Mouse (Mus musculus) E14TG2a.4 (cell line): ENCODE measurements at regions not wholly inside any gene's neighbourhood (a gene's known extent, or its start where the extent isn't known, plus 50 kb on each side); places are given as distances from the start of the nearest gene placed in this dataset.

Source experiments
- H3K27me3 ChIP-seq: 2 replicates; pipeline ENCODE4 v1.6.1; 2014; ENCODE audit warnings: low read length, control low read depth; ENCODE audit not compliant: insufficient read depth
- H3K36me3 ChIP-seq: 2 replicates; pipeline ENCODE4 v1.6.1; 2014; ENCODE audit warnings: low read length, control low read depth; ENCODE audit not compliant: insufficient read depth
- H3K4me1 ChIP-seq: replicated peaks from 2 replicates; pipeline ENCODE4 v1.6.1; 2014; ENCODE audit warnings: low read depth, low read length, control low read depth
- H3K4me3 ChIP-seq: replicated peaks from 2 replicates; pipeline ENCODE4 v1.5.1; 2014; ENCODE audit warnings: mild to moderate bottlenecking, low read length
- H3K9me3 ChIP-seq: 2 replicates; pipeline ENCODE4 v1.6.1; 2014; ENCODE audit warnings: low read length, control low read depth
- CTCF ChIP-seq: conservative IDR thresholded peaks from 2 replicates; pipeline ENCODE4 v1.5.1; 2014; ENCODE audit warnings: low read length
- NANOG ChIP-seq: IDR thresholded peaks from 2 replicates; pipeline ENCODE4 v1.6.1; 2014; ENCODE audit warnings: borderline replicate concordance, low read length, mixed read lengths
- POU5F1 ChIP-seq: IDR thresholded peaks from 2 replicates; pipeline ENCODE4 v1.6.1; 2014; ENCODE audit warnings: low read length, borderline replicate concordance

GRCm38 (mm10) chr5:74121861-74122630 is 53.8 kb upstream of the Usp46 start:
- H3K9me3 ChIP-seq = peaks cover 11% of the 10 kb centered on the region

GRCm38 (mm10) chr5:74126015-74126896 is 58.0 kb upstream of the Usp46 start:
- H3K36me3 ChIP-seq = no peaks in the 10 kb centered on the region
- H3K4me3 ChIP-seq = peak overlapping the region; percentile 78
- TF ChIP-seq NANOG = no peak
- no peak for TF ChIP-seq POU5F1
- no peak for TF ChIP-seq CTCF
- no peaks in the 10 kb centered on the region for H3K27me3 ChIP-seq
- peaks cover 16% of the 10 kb centered on the region; the same call in 1 of the 2 replicates for H3K4me1 ChIP-seq
- H3K9me3 ChIP-seq = peaks cover 11% of the 10 kb centered on the region

More at GRCm38 (mm10) chr5:74121861-74122630, 53.8 kb upstream of the Usp46 start:
- H3K4me1 ChIP-seq = peaks cover 13% of the 10 kb centered on the region; the same call in 1 of the 2 replicates
- H3K27me3 ChIP-seq = no peaks in the 10 kb centered on the region
- H3K36me3 ChIP-seq = no peaks in the 10 kb centered on the region
- TF ChIP-seq NANOG (no peak), CTCF (no peak), POU5F1 (no peak)
- H3K4me3 ChIP-seq = no peak overlapping the region

- Histone ChIP-seq H3K36me3 (no peaks in the 10 kb centered on the region), H3K27me3 (no peaks in the 10 kb centered on the region), H3K4me1 (peaks cover 16% of the 10 kb centered on the region; the same call in 1 of the 2 replicates), H3K4me3 (no peak overlapping the region), H3K9me3 (peaks cover 11% of the 10 kb centered on the region)
- TF ChIP-seq POU5F1 = no peak
- TF ChIP-seq CTCF = no peak
- TF ChIP-seq NANOG = no peak
These were observed 59.3 kb upstream of the Usp46 start for GRCm38 (mm10) chr5:74127518-74127917.

- Histone ChIP-seq H3K27me3 (no peaks in the 10 kb centered on the region), H3K4me1 (peaks cover 16% of the 10 kb centered on the region; the same call in 1 of the 2 replicates)
These were observed 61.4 kb upstream of the Usp46 start for GRCm38 (mm10) chr5:74129636-74130035.

GRCm38 (mm10) chr5:74132671-74133070 is 62.4 kb upstream of the Rasl11b start:
- H3K4me1 ChIP-seq = no peaks in the 10 kb centered on the region
- peaks cover 2% of the 10 kb centered on the region; the same call in 1 of the 2 replicates for H3K27me3 ChIP-seq
- no peaks in the 10 kb centered on the region for H3K9me3 ChIP-seq
- H3K36me3 ChIP-seq = no peaks in the 10 kb centered on the region
- no peak overlapping the region for H3K4me3 ChIP-seq
- TF ChIP-seq CTCF (no peak), NANOG (no peak), POU5F1 (no peak)

More at GRCm38 (mm10) chr5:74129636-74130035, 61.4 kb upstream of the Usp46 start:
- H3K4me3 ChIP-seq = no peak overlapping the region
- H3K36me3 ChIP-seq = no peaks in the 10 kb centered on the region
- TF ChIP-seq NANOG = no peak
- TF ChIP-seq CTCF = no peak
- TF ChIP-seq POU5F1 = no peak
- no peaks in the 10 kb centered on the region for H3K9me3 ChIP-seq

- Histone ChIP-seq H3K36me3 (no peaks in the 10 kb centered on the region), H3K4me1 (no peaks in the 10 kb centered on the region), H3K9me3 (no peaks in the 10 kb centered on the region), H3K4me3 (no peak overlapping the region), H3K27me3 (peaks cover 2% of the 10 kb centered on the region; the same call in 1 of the 2 replicates)
- no peak for TF ChIP-seq POU5F1
- no peak for TF ChIP-seq NANOG
- TF ChIP-seq CTCF = no peak
These were observed 58.7 kb upstream of the Rasl11b start for GRCm38 (mm10) chr5:74136377-74136776.

- Histone ChIP-seq H3K4me1 (no peaks in the 10 kb centered on the region), H3K9me3 (no peaks in the 10 kb centered on the region), H3K4me3 (no peak overlapping the region), H3K36me3 (no peaks in the 10 kb centered on the region), H3K27me3 (peaks cover 2% of the 10 kb centered on the region; the same call in 1 of the 2 replicates)
- TF ChIP-seq NANOG (no peak), POU5F1 (no peak), CTCF (no peak)
These were observed 58.1 kb upstream of the Rasl11b start for GRCm38 (mm10) chr5:74136868-74137439.

- no peak for TF ChIP-seq POU5F1
- no peak for TF ChIP-seq CTCF
- TF ChIP-seq NANOG = no peak
- no peaks in the 10 kb centered on the region for H3K36me3 ChIP-seq
- H3K4me1 ChIP-seq = no peaks in the 10 kb centered on the region
- no peak overlapping the region for H3K4me3 ChIP-seq
- peaks cover 15% of the 10 kb centered on the region for H3K9me3 ChIP-seq
- H3K27me3 ChIP-seq = no peaks in the 10 kb centered on the region
These were observed 51.1 kb upstream of the Rasl11b start for GRCm38 (mm10) chr5:74143994-74144393.
